Mouse (Mus musculus) embryonic facial prominence, embryonic 11.5 days (tissue): ENCODE measurements around the gene Msgn1. TPM values are rescaled to one million over a fixed set of nuclear protein-coding genes. Genes with fewer than 3 reads are reported as not detected.

Experiments used
- polyA plus RNA-seq: library from polyadenylated mRNA; unstranded; fragments of >200 nt; fragmentation: Nextera tagmentation; extraction: Ambion mirVana; gene quantifications from 2 replicates; pipeline ENCODE4 v1.2.1, GENCODE M21; 2014

The Msgn1 gene
- polyA plus RNA-seq, 1 experiment from 2014 or later = not detected

Other genes with a start within 250 kb of the Msgn1 start
- gene Kcns3, start 57.9 kb downstream of the Msgn1 start, polyA plus RNA-seq = 0.65 and 0.93 TPM in 2 replicates
- gene Gen1, start 56.8 kb upstream of the Msgn1 start, polyA plus RNA-seq = 13.7 and 16.8 TPM in 2 replicates
- gene Smc6, start 56.9 kb upstream of the Msgn1 start, polyA plus RNA-seq = 135 and 160 TPM in 2 replicates
- 3.5 and 3.6 TPM in 2 replicates for gene Vsnl1, start 227.6 kb upstream of the Msgn1 start, polyA plus RNA-seq
- gene Rad51ap2, start 247.1 kb upstream of the Msgn1 start, polyA plus RNA-seq = 0.27 and 0.29 TPM in 2 replicates